Mouse (Mus musculus) G1E (cell line): ENCODE results near the gene Tgfbr3. TPM values are rescaled to one million over a fixed set of nuclear protein-coding genes. Genes with fewer than 3 reads are reported as not detected.

Experiments used
- ATAC-seq: 2 replicates; pipeline ENCODE4 v1.8.0; 2016; ENCODE audit warnings: mild to moderate bottlenecking; ENCODE audit not compliant: insufficient number of reproducible peaks, poor library complexity, low FRiP score, severe bottlenecking; ENCODE audit errors: extremely low read depth
- DNase-seq: peaks from one replicate; pipeline ENCODE4 v3.0.0; 2012; ENCODE audit warnings: low spot score
- H3K27me3 ChIP-seq: 2 replicates; pipeline ENCODE4 v1.6.1; 2012; ENCODE audit warnings: mild to moderate bottlenecking, low read length, inconsistent platforms; ENCODE audit not compliant: insufficient read depth
- H3K36me3 ChIP-seq: replicated peaks from 2 replicates; pipeline ENCODE3; 2012; ENCODE audit warnings: mild to moderate bottlenecking, inconsistent platforms
- H3K4me1 ChIP-seq: 2 replicates; pipeline ENCODE4 v1.6.1; 2012; ENCODE audit warnings: low read depth, low read length, inconsistent platforms, mixed read lengths; ENCODE audit not compliant: insufficient read depth
- H3K4me3 ChIP-seq: 2 replicates; pipeline ENCODE4 v1.5.1; 2012; ENCODE audit warnings: low read depth, mild to moderate bottlenecking, inconsistent platforms, low read length, moderate library complexity, mixed read lengths
- H3K9me3 ChIP-seq: replicated peaks from 2 replicates; pipeline ENCODE4 v1.6.1; 2012; ENCODE audit warnings: inconsistent platforms
- CTCF ChIP-seq: IDR thresholded peaks from 2 replicates; pipeline ENCODE4 v1.5.1; 2012; ENCODE audit warnings: low read depth, low read length, inconsistent platforms, mixed read lengths
- GATA1 ChIP-seq: IDR thresholded peaks from 2 replicates; pipeline ENCODE4 v1.6.1; 2012; ENCODE audit warnings: borderline replicate concordance, low read length, inconsistent platforms, mixed read lengths
- GATA2 ChIP-seq: IDR thresholded peaks from 2 replicates; pipeline ENCODE4 v1.6.1; 2012; ENCODE audit warnings: low read depth, low read length, inconsistent platforms, borderline replicate concordance
- POLR2AphosphoS5 ChIP-seq: IDR thresholded peaks from 2 replicates; pipeline ENCODE4 v1.6.1; 2012; ENCODE audit warnings: low read depth, low read length, inconsistent platforms; ENCODE audit not compliant: insufficient replicate concordance
- TAL1 ChIP-seq: conservative IDR thresholded peaks from 2 replicates; pipeline ENCODE4 v1.6.1; 2012; ENCODE audit warnings: low read depth, low read length, inconsistent platforms, mixed read lengths
- polyA plus RNA-seq: library from polyadenylated mRNA; stranded (reverse); fragments of >175 nt; gene quantifications from 2 replicates; pipeline ENCODE4 v1.2.3, GENCODE M21; 2012
- total RNA-seq, 2 experiments: library from RNA; stranded (forward) in 1 of 2; stranded (reverse) in 1 of 2; fragments of 200-1000 nt in 1 of 2; fragments of >200 nt in 1 of 2; fragmentation: Nextera tagmentation in 1 of 2; gene quantifications; 2 replicates each; pipeline ENCODE4 v1.2.3; 2014 to 2017

The Tgfbr3 gene
- total and polyA plus RNA-seq, 3 experiments = 0.05 TPM; not detected in 2

GRCm38 (mm10) chr5:107243445-107243844 is 46.0 kb downstream of the Tgfbr3 start:
- Histone ChIP-seq H3K4me3 (no peak overlapping the region), H3K27me3 (no peaks in the 10 kb centered on the region), H3K4me1 (no peaks in the 10 kb centered on the region), H3K36me3 (no peaks in the 10 kb centered on the region), H3K9me3 (no peaks in the 10 kb centered on the region)
- TF ChIP-seq POLR2AphosphoS5 (no peak), GATA2 (no peak), CTCF (no peak), TAL1 (no peak), GATA1 (no peak)
- no peak for DNase-seq
- no peak for ATAC-seq

- Histone ChIP-seq H3K4me1 (no peaks in the 10 kb centered on the region), H3K27me3 (no peaks in the 10 kb centered on the region), H3K36me3 (no peaks in the 10 kb centered on the region), H3K4me3 (no peak overlapping the region), H3K9me3 (no peaks in the 10 kb centered on the region)
- TF ChIP-seq CTCF = no peak
- no peak for TF ChIP-seq GATA2
- no peak for TF ChIP-seq TAL1
- TF ChIP-seq GATA1 = no peak
- TF ChIP-seq POLR2AphosphoS5 = no peak
- no peak for ATAC-seq
- no peak for DNase-seq
Observed at GRCm38 (mm10) chr5:107242993-107243392, 46.4 kb downstream of the Tgfbr3 start.

- TF ChIP-seq GATA2 (no peak), GATA1 (no peak), POLR2AphosphoS5 (no peak), TAL1 (no peak), CTCF (no peak)
- no peaks in the 10 kb centered on the region for H3K4me1 ChIP-seq
- DNase-seq (no peak), ATAC-seq (no peak)
- H3K27me3 ChIP-seq = peaks cover 2% of the 10 kb centered on the region; the same call in 1 of the 2 replicates
- no peaks in the 10 kb centered on the region for H3K36me3 ChIP-seq
- H3K9me3 ChIP-seq = no peaks in the 10 kb centered on the region
- H3K4me3 ChIP-seq = no peak overlapping the region
Observed at GRCm38 (mm10) chr5:107240276-107240675, 49.2 kb downstream of the Tgfbr3 start.

- DNase-seq = no peak
Observed at GRCm38 (mm10) chr5:107237971-107238426, 51.4 kb downstream of the Tgfbr3 start.

GRCm38 (mm10) chr5:107236975-107237374 is 52.5 kb downstream of the Tgfbr3 start:
- no peaks in the 10 kb centered on the region for H3K4me1 ChIP-seq
- ATAC-seq = no peak
- H3K4me3 ChIP-seq = no peak overlapping the region
- TF ChIP-seq GATA2 (no peak), CTCF (no peak), GATA1 (no peak), TAL1 (no peak)
- H3K27me3 ChIP-seq = peaks cover 2% of the 10 kb centered on the region; the same call in 1 of the 2 replicates
- no peak for DNase-seq
- no peaks in the 10 kb centered on the region for H3K9me3 ChIP-seq
- no peaks in the 10 kb centered on the region for H3K36me3 ChIP-seq

More at GRCm38 (mm10) chr5:107237971-107238426, 51.4 kb downstream of the Tgfbr3 start:
- H3K4me3 ChIP-seq = no peak overlapping the region
- peaks cover 2% of the 10 kb centered on the region; the same call in 1 of the 2 replicates for H3K27me3 ChIP-seq
- no peak for TF ChIP-seq POLR2AphosphoS5
- TF ChIP-seq GATA1 = no peak
- TF ChIP-seq GATA2 = no peak
- TF ChIP-seq TAL1 = no peak
- no peak for TF ChIP-seq CTCF
- no peaks in the 10 kb centered on the region for H3K4me1 ChIP-seq
- no peaks in the 10 kb centered on the region for H3K9me3 ChIP-seq
- no peaks in the 10 kb centered on the region for H3K36me3 ChIP-seq
- ATAC-seq = no peak

- H3K4me1 ChIP-seq = no peaks in the 10 kb centered on the region
Observed at GRCm38 (mm10) chr5:107236039-107236438, 53.4 kb downstream of the Tgfbr3 start.

More at GRCm38 (mm10) chr5:107236039-107236438, 53.4 kb downstream of the Tgfbr3 start:
- DNase-seq (no peak), ATAC-seq (no peak)
- TF ChIP-seq POLR2AphosphoS5 (no peak), GATA1 (no peak), GATA2 (no peak), CTCF (no peak), TAL1 (no peak)
- Histone ChIP-seq H3K4me3 (no peak overlapping the region), H3K27me3 (peaks cover 2% of the 10 kb centered on the region; the same call in 1 of the 2 replicates), H3K36me3 (no peaks in the 10 kb centered on the region), H3K9me3 (no peaks in the 10 kb centered on the region)
